Mouse (Mus musculus) stomach, postnatal 0 days (tissue): ENCODE data around the gene Fam171b. TPM values are rescaled to one million over a fixed set of nuclear protein-coding genes. Genes with fewer than 3 reads are reported as not detected.

ENCODE experiments used
- ATAC-seq: fragments of 200-750 bp; cut with Nextera tagmentation; 2 replicates; pipeline ENCODE4 v1.8.0; 2017; ENCODE audit not compliant: low FRiP score, low TSS enrichment
- DNase-seq: peaks from one replicate; pipeline ENCODE4 v3.0.0-alpha.2; 2016; ENCODE audit warnings: low spot score
- H3K27ac ChIP-seq: fragments of 300-500 bp; sonication (generic); replicated peaks from 2 replicates; pipeline ENCODE4 v1.5.1; 2014; ENCODE audit warnings: mild to moderate bottlenecking, control low read depth
- H3K27me3 ChIP-seq: fragments of 300-500 bp; sonication (generic); 2 replicates; pipeline ENCODE4 v1.6.1; 2014; ENCODE audit warnings: low read length; ENCODE audit not compliant: control insufficient read depth, insufficient read depth
- H3K36me3 ChIP-seq: fragments of 300-500 bp; sonication (generic); 2 replicates; pipeline ENCODE4 v1.6.1; 2014; ENCODE audit warnings: low read length, mixed read lengths; ENCODE audit not compliant: control insufficient read depth, insufficient read depth
- H3K4me1 ChIP-seq: fragments of 300-500 bp; sonication (generic); replicated peaks from 2 replicates; pipeline ENCODE4 v1.6.1; 2014; ENCODE audit warnings: antibody characterized with exemption; ENCODE audit not compliant: control insufficient read depth, insufficient read depth
- H3K4me2 ChIP-seq: fragments of 300-500 bp; sonication (generic); replicated peaks from 2 replicates; pipeline ENCODE4 v1.6.1; 2014; ENCODE audit warnings: low read depth, mild to moderate bottlenecking, control low read depth, moderate library complexity
- H3K4me3 ChIP-seq: fragments of 300-500 bp; sonication (generic); 2 replicates; pipeline ENCODE4 v1.5.1; 2014; ENCODE audit warnings: low read depth, low read length, control low read depth
- H3K9ac ChIP-seq: fragments of 300-500 bp; sonication (generic); 2 replicates; pipeline ENCODE4 v1.6.1; 2014; ENCODE audit warnings: mild to moderate bottlenecking, low read length, control low read depth, mixed read lengths
- H3K9me3 ChIP-seq: fragments of 300-500 bp; sonication (generic); 2 replicates; pipeline ENCODE4 v1.6.1; 2016; ENCODE audit warnings: low read length; ENCODE audit not compliant: control insufficient read depth
- CTCF ChIP-seq: IDR thresholded peaks from 2 replicates; pipeline ENCODE4 v1.5.1; 2016; ENCODE audit warnings: antibody characterized with exemption, low read depth, mild to moderate bottlenecking, moderate library complexity
- EP300 ChIP-seq: optimal IDR thresholded peaks from 2 replicates; pipeline ENCODE3; 2016; ENCODE audit warnings: antibody characterized with exemption
- WGBS: fragments of 180-500 bp; shearing (Covaris S2); extraction: QIAGEN DNeasy Blood & Tissue Kit; methylation state at CpG from one replicate; pipeline ENCODE4 v1.1.7; 2014; 5-methylcytosine and 5-hydroxymethylcytosine counted together
- polyA plus RNA-seq: library from polyadenylated mRNA; unstranded; fragments of >200 nt; fragmentation: Nextera tagmentation; extraction: Ambion mirVana; gene quantifications from 2 replicates; pipeline ENCODE4 v1.2.1, GENCODE M21; 2015

Fam171b gene
- polyA plus RNA-seq, 1 experiment from 2014 or later = 4.2 TPM

- no peak for DNase-seq
- Histone ChIP-seq H3K9me3 (no peaks in the 10 kb centered on the region), H3K9ac (no peak overlapping the region), H3K36me3 (no peaks in the 10 kb centered on the region), H3K4me2 (no peak overlapping the region), H3K27ac (no peak overlapping the region), H3K4me1 (no peaks in the 10 kb centered on the region), H3K4me3 (no peak overlapping the region), H3K27me3 (no peaks in the 10 kb centered on the region)
- TF ChIP-seq EP300 = no peak
- TF ChIP-seq CTCF = no peak
- ATAC-seq = no peak
- WGBS = 68% methylated on average over 6 of the region's 6 CpGs
Observed at GRCm38 (mm10) chr2:83816147-83816546, 3.7 kb downstream of the Fam171b start.

- TF ChIP-seq CTCF (no peak), EP300 (no peak)
- DNase-seq (no peak), ATAC-seq (no peak)
- no peaks in the 10 kb centered on the region for H3K27me3 ChIP-seq
- WGBS = 50% methylated on average over 5 of the region's 5 CpGs
- H3K4me1 ChIP-seq = no peaks in the 10 kb centered on the region
- no peak overlapping the region for H3K4me3 ChIP-seq
- H3K9me3 ChIP-seq = no peaks in the 10 kb centered on the region
- no peak overlapping the region for H3K9ac ChIP-seq
- no peak overlapping the region for H3K4me2 ChIP-seq
- H3K27ac ChIP-seq = no peak overlapping the region
- H3K36me3 ChIP-seq = no peaks in the 10 kb centered on the region
Observed at GRCm38 (mm10) chr2:83825161-83825560, 12.7 kb downstream of the Fam171b start.

GRCm38 (mm10) chr2:83828895-83829539, 16.6 kb downstream of the Fam171b start:
- H3K4me1 ChIP-seq = no peaks in the 10 kb centered on the region
- DNase-seq = no peak
- no peak for TF ChIP-seq EP300
- TF ChIP-seq CTCF = no peak
- no peak overlapping the region for H3K9ac ChIP-seq
- 75% methylated on average over 3 of the region's 3 CpGs for whole genome bisulfite sequencing
- no peaks in the 10 kb centered on the region for H3K36me3 ChIP-seq
- H3K4me3 ChIP-seq = no peak overlapping the region
- no peaks in the 10 kb centered on the region for H3K9me3 ChIP-seq
- no peaks in the 10 kb centered on the region for H3K27me3 ChIP-seq
- no peak overlapping the region for H3K27ac ChIP-seq
- H3K4me2 ChIP-seq = no peak overlapping the region
- no peak for ATAC-seq

- Histone ChIP-seq H3K9me3 (no peaks in the 10 kb centered on the region), H3K36me3 (no peaks in the 10 kb centered on the region), H3K4me2 (no peak overlapping the region), H3K9ac (no peak overlapping the region), H3K27me3 (no peaks in the 10 kb centered on the region), H3K4me1 (no peaks in the 10 kb centered on the region), H3K27ac (no peak overlapping the region), H3K4me3 (no peak overlapping the region)
- TF ChIP-seq EP300 = no peak
- no peak for TF ChIP-seq CTCF
- ATAC-seq (no peak), DNase-seq (no peak)
- 68% methylated on average over 4 of the region's 4 CpGs for WGBS
Observed at GRCm38 (mm10) chr2:83832903-83833302, 20.5 kb downstream of the Fam171b start.

GRCm38 (mm10) chr2:83835313-83836070, 23.1 kb downstream of the Fam171b start:
- Histone ChIP-seq H3K27ac (no peak overlapping the region), H3K4me2 (no peak overlapping the region), H3K9ac (no peak overlapping the region), H3K4me1 (no peaks in the 10 kb centered on the region), H3K27me3 (no peaks in the 10 kb centered on the region), H3K4me3 (no peak overlapping the region), H3K9me3 (no peaks in the 10 kb centered on the region), H3K36me3 (no peaks in the 10 kb centered on the region)
- TF ChIP-seq EP300 (no peak), CTCF (no peak)
- 79% methylated on average over 10 of the region's 10 CpGs for WGBS
- ATAC-seq (no peak), DNase-seq (no peak)

GRCm38 (mm10) chr2:83848495-83848894, 36.1 kb downstream of the Fam171b start:
- Histone ChIP-seq H3K9ac (no peak overlapping the region), H3K27me3 (no peaks in the 10 kb centered on the region), H3K36me3 (no peaks in the 10 kb centered on the region), H3K4me2 (no peak overlapping the region), H3K4me3 (no peak overlapping the region), H3K9me3 (no peaks in the 10 kb centered on the region), H3K27ac (no peak overlapping the region), H3K4me1 (no peaks in the 10 kb centered on the region)
- WGBS = 61% methylated on average over 3 of the region's 3 CpGs
- DNase-seq (no peak), ATAC-seq (no peak)
- TF ChIP-seq EP300 = no peak
- TF ChIP-seq CTCF = no peak
